Mouse (Mus musculus): ENCODE measurements at regions not wholly inside any gene's neighbourhood (a gene's known extent, or its start where the extent isn't known, plus 50 kb on each side); places are given as distances from the start of the nearest gene placed in this dataset.

DNA sequence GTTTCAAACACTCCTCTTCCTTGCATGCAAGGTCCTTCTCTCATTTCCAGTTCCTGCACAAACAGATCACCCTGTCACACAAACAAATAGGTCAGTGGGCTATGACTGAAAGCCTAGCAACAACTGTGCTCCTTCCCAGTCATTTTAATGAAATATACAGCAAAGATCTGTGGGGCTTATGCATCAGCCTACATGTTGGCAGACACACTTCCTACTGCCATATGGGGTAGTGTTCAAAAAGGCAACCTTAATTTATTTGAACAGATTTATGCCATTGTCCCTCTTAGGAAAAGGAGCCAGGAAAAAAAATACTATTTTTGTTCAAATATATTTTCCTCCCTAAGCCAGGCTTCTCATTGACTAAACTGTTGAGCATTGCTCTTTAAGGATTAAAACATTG, 107.8 kb upstream of the Prr30 start:
- TF ChIP-seq NANOG (IDR thresholded peaks at IDR 0.05; ENCODE audit: borderline replicate concordance, low read length): no peak
- TF ChIP-seq CTCF (conservative IDR thresholded peaks at IDR 0.05; ENCODE audit: low read length): no peak
- TF ChIP-seq POU5F1 (IDR thresholded peaks at IDR 0.05; ENCODE audit: borderline replicate concordance, low read length): no peak

Data from E14TG2a.4 (cell line).